Mouse (Mus musculus): ENCODE data around the gene Bcl2l15. TPM values are rescaled to one million over a fixed set of nuclear protein-coding genes. Genes with fewer than 3 reads are reported as not detected.
A peak's percentile ranks its signal among the peaks of the same experiment; 100 is the strongest.

The Bcl2l15 gene
- polyA plus RNA-seq, 1 experiment from 2014 or later: 0.43 TPM

GRCm38 (mm10) chr3:103792566-103792965 lies 39.8 kb upstream of the Bcl2l15 start:
- 56% methylated on average over 1 of the region's 1 CpGs for WGBS
- ATAC-seq (replicated peaks; ENCODE audit: extremely low read depth, insufficient read depth, low FRiP score): no peak
- Histone ChIP-seq H3K4me1 (ENCODE audit: control insufficient read depth, insufficient read depth, low read length) (peaks cover 16% of the 10 kb centered on the region), H3K9me3 (replicated peaks; ENCODE audit: control insufficient read depth, low read length) (no peaks in the 10 kb centered on the region), H3K36me3 (ENCODE audit: control insufficient read depth, insufficient read depth) (no peaks in the 10 kb centered on the region), H3K27ac (ENCODE audit: low read length) (no peak overlapping the region), H3K4me2 (ENCODE audit: low read depth, low read length) (no peak overlapping the region), H3K4me3 (ENCODE audit: low read length) (no peak overlapping the region), H3K27me3 (ENCODE audit: control insufficient read depth, insufficient read depth, low read length) (no peaks in the 10 kb centered on the region), H3K9ac (ENCODE audit: low read length) (no peak overlapping the region)

GRCm38 (mm10) chr3:103796389-103796788 lies 36.0 kb upstream of the Bcl2l15 start:
- H3K4me3 ChIP-seq (ENCODE audit: low read length): no peak overlapping the region
- ATAC-seq (replicated peaks; ENCODE audit: extremely low read depth, insufficient read depth, low FRiP score): no peak
- no peak overlapping the region for H3K9ac ChIP-seq (ENCODE audit: low read length)
- no peak overlapping the region for H3K27ac ChIP-seq (ENCODE audit: low read length)
- 51% methylated on average over 2 of the region's 2 CpGs for WGBS
- H3K36me3 ChIP-seq (ENCODE audit: control insufficient read depth, insufficient read depth): no peaks in the 10 kb centered on the region
- H3K27me3 ChIP-seq (ENCODE audit: control insufficient read depth, insufficient read depth, low read length): no peaks in the 10 kb centered on the region
- H3K4me1 ChIP-seq (ENCODE audit: control insufficient read depth, insufficient read depth, low read length): peaks cover 5% of the 10 kb centered on the region
- H3K9me3 ChIP-seq (replicated peaks; ENCODE audit: control insufficient read depth, low read length): no peaks in the 10 kb centered on the region
- H3K4me2 ChIP-seq (ENCODE audit: low read depth, low read length): no peak overlapping the region

- Histone ChIP-seq H3K27me3 (ENCODE audit: control insufficient read depth, insufficient read depth, low read length) (no peaks in the 10 kb centered on the region), H3K36me3 (ENCODE audit: control insufficient read depth, insufficient read depth) (peaks cover 7% of the 10 kb centered on the region; the same call in 1 of the 2 replicates), H3K4me1 (ENCODE audit: control insufficient read depth, insufficient read depth, low read length) (peaks cover 12% of the 10 kb centered on the region), H3K9ac (ENCODE audit: low read length) (no peak overlapping the region), H3K4me2 (ENCODE audit: low read depth, low read length) (no peak overlapping the region), H3K4me3 (ENCODE audit: low read length) (no peak overlapping the region), H3K9me3 (replicated peaks; ENCODE audit: control insufficient read depth, low read length) (no peaks in the 10 kb centered on the region), H3K27ac (ENCODE audit: low read length) (no peak overlapping the region)
- no peak for ATAC-seq (replicated peaks; ENCODE audit: extremely low read depth, insufficient read depth, low FRiP score)
- WGBS: 40% methylated on average over 2 of the region's 2 CpGs
Measured at GRCm38 (mm10) chr3:103799507-103799906, 32.9 kb upstream of the Bcl2l15 start.

GRCm38 (mm10) chr3:103801631-103802531 lies 30.5 kb upstream of the Bcl2l15 start:
- H3K9me3 ChIP-seq (replicated peaks; ENCODE audit: control insufficient read depth, low read length): no peaks in the 10 kb centered on the region

GRCm38 (mm10) chr3:103802861-103803260 lies 29.5 kb upstream of the Bcl2l15 start:
- Histone ChIP-seq H3K4me1 (ENCODE audit: control insufficient read depth, insufficient read depth, low read length) (peaks cover 13% of the 10 kb centered on the region), H3K27me3 (ENCODE audit: control insufficient read depth, insufficient read depth, low read length) (no peaks in the 10 kb centered on the region), H3K9ac (ENCODE audit: low read length) (no peak overlapping the region), H3K36me3 (ENCODE audit: control insufficient read depth, insufficient read depth) (peaks cover 19% of the 10 kb centered on the region), H3K4me3 (ENCODE audit: low read length) (no peak overlapping the region), H3K9me3 (replicated peaks; ENCODE audit: control insufficient read depth, low read length) (no peaks in the 10 kb centered on the region), H3K27ac (ENCODE audit: low read length) (peak overlapping the region; percentile 79), H3K4me2 (ENCODE audit: low read depth, low read length) (no peak overlapping the region)
- WGBS: 73% methylated on average over 8 of the region's 8 CpGs
- no peak for ATAC-seq (replicated peaks; ENCODE audit: extremely low read depth, insufficient read depth, low FRiP score)

More at GRCm38 (mm10) chr3:103801631-103802531, 30.5 kb upstream of the Bcl2l15 start:
- Histone ChIP-seq H3K27me3 (ENCODE audit: control insufficient read depth, insufficient read depth, low read length) (no peaks in the 10 kb centered on the region), H3K4me3 (ENCODE audit: low read length) (no peak overlapping the region), H3K27ac (ENCODE audit: low read length) (peak overlapping the region; percentile 93), H3K4me2 (ENCODE audit: low read depth, low read length) (peak overlapping the region; percentile 3), H3K36me3 (ENCODE audit: control insufficient read depth, insufficient read depth) (peaks cover 14% of the 10 kb centered on the region), H3K4me1 (ENCODE audit: control insufficient read depth, insufficient read depth, low read length) (peaks cover 12% of the 10 kb centered on the region), H3K9ac (ENCODE audit: low read length) (peak overlapping the region; percentile 41)
- 36% methylated on average over 10 of the region's 10 CpGs for WGBS
- ATAC-seq (replicated peaks; ENCODE audit: extremely low read depth, insufficient read depth, low FRiP score): peak; percentile 95

- Histone ChIP-seq H3K4me1 (ENCODE audit: control insufficient read depth, insufficient read depth, low read length) (peaks cover 24% of the 10 kb centered on the region), H3K9ac (ENCODE audit: low read length) (no peak overlapping the region), H3K27ac (ENCODE audit: low read length) (no peak overlapping the region), H3K27me3 (ENCODE audit: control insufficient read depth, insufficient read depth, low read length) (no peaks in the 10 kb centered on the region), H3K4me2 (ENCODE audit: low read depth, low read length) (no peak overlapping the region), H3K9me3 (replicated peaks; ENCODE audit: control insufficient read depth, low read length) (no peaks in the 10 kb centered on the region), H3K36me3 (ENCODE audit: control insufficient read depth, insufficient read depth) (peaks cover 19% of the 10 kb centered on the region), H3K4me3 (ENCODE audit: low read length) (no peak overlapping the region)
- 88% methylated on average over 1 of the region's 1 CpGs for whole genome bisulfite sequencing
- no peak for ATAC-seq (replicated peaks; ENCODE audit: extremely low read depth, insufficient read depth, low FRiP score)
Measured at GRCm38 (mm10) chr3:103805671-103806070, 26.7 kb upstream of the Bcl2l15 start.

- Histone ChIP-seq H3K4me1 (ENCODE audit: control insufficient read depth, insufficient read depth, low read length) (peaks cover 12% of the 10 kb centered on the region; the same call in 1 of the 2 replicates), H3K36me3 (ENCODE audit: control insufficient read depth, insufficient read depth) (peaks cover 16% of the 10 kb centered on the region), H3K27ac (ENCODE audit: low read length) (peak within 1 kb of the TSS; percentile 95), H3K9me3 (replicated peaks; ENCODE audit: control insufficient read depth, low read length) (no peaks in the 10 kb centered on the region), H3K9ac (ENCODE audit: low read length) (peak within 1 kb of the TSS; percentile 92), H3K27me3 (ENCODE audit: control insufficient read depth, insufficient read depth, low read length) (no peaks in the 10 kb centered on the region), H3K4me3 (ENCODE audit: low read length) (peak within 1 kb of the TSS; percentile 64), H3K4me2 (ENCODE audit: low read depth, low read length) (peak within 1 kb of the TSS; percentile 78)
- under 1% methylated on average over 64 of the region's 70 CpGs for WGBS
- ATAC-seq (replicated peaks; ENCODE audit: extremely low read depth, insufficient read depth, low FRiP score): peak; percentile 91
Measured at GRCm38 (mm10) chr3:103808891-103809798, 23.3 kb upstream of the Bcl2l15 start, which contains the start of the genes Dclre1b, Ap4b1 and Gm43064. Gene Dclre1b (minus strand): TSS chr3:103809444. Gene Ap4b1 (plus strand): TSS chr3:103809520. Gene Gm43064 (plus strand): TSS chr3:103809573.

- peak; percentile 39 for ATAC-seq (replicated peaks; ENCODE audit: extremely low read depth, insufficient read depth, low FRiP score)
- peaks cover 15% of the 10 kb centered on the region for H3K36me3 ChIP-seq (ENCODE audit: control insufficient read depth, insufficient read depth)
- H3K27me3 ChIP-seq (ENCODE audit: control insufficient read depth, insufficient read depth, low read length): no peaks in the 10 kb centered on the region
- 2% methylated on average over 14 of the region's 14 CpGs for WGBS
- H3K9me3 ChIP-seq (replicated peaks; ENCODE audit: control insufficient read depth, low read length): no peaks in the 10 kb centered on the region
- peaks cover 12% of the 10 kb centered on the region; the same call in 1 of the 2 replicates for H3K4me1 ChIP-seq (ENCODE audit: control insufficient read depth, insufficient read depth, low read length)
- H3K9ac ChIP-seq (ENCODE audit: low read length): peak overlapping the region; percentile 92
- peak overlapping the region; percentile 64 for H3K4me3 ChIP-seq (ENCODE audit: low read length)
- H3K4me2 ChIP-seq (ENCODE audit: low read depth, low read length): peak overlapping the region; percentile 77
- H3K27ac ChIP-seq (ENCODE audit: low read length): peak overlapping the region; percentile 95
Measured at GRCm38 (mm10) chr3:103809799-103810150, 22.6 kb upstream of the Bcl2l15 start.
